Mouse (Mus musculus) liver, embryonic 16.5 days (tissue): ENCODE results near the gene Optn. TPM values are rescaled to one million over a fixed set of nuclear protein-coding genes. Genes with fewer than 3 reads are reported as not detected.

Experiments
- ATAC-seq: fragments of 200-750 bp; cut with Nextera tagmentation; 2 replicates; pipeline ENCODE4 v1.8.0; 2017; ENCODE audit warnings: low read depth, mild to moderate bottlenecking, moderate number of reproducible peaks, moderate library complexity
- H3K27ac ChIP-seq: fragments of 300-500 bp; sonication (generic); 2 replicates; pipeline ENCODE4 v1.5.1; 2014; ENCODE audit warnings: mild to moderate bottlenecking, low read length
- H3K27me3 ChIP-seq: fragments of 300-500 bp; sonication (generic); 2 replicates; pipeline ENCODE4 v1.6.1; 2014; ENCODE audit warnings: low read depth, low read length, mixed read lengths; ENCODE audit not compliant: control insufficient read depth, insufficient read depth
- H3K36me3 ChIP-seq: fragments of 300-500 bp; sonication (generic); 2 replicates; pipeline ENCODE4 v1.6.1; 2014; ENCODE audit warnings: mild to moderate bottlenecking; ENCODE audit not compliant: control insufficient read depth, insufficient read depth
- H3K4me1 ChIP-seq: fragments of 300-500 bp; sonication (generic); 2 replicates; pipeline ENCODE4 v1.6.1; 2014; ENCODE audit warnings: low read depth, low read length, mixed read lengths; ENCODE audit not compliant: control insufficient read depth
- H3K4me2 ChIP-seq: fragments of 300-500 bp; sonication (generic); 2 replicates; pipeline ENCODE4 v1.6.1; 2014; ENCODE audit warnings: low read depth, low read length, mixed read lengths
- H3K4me3 ChIP-seq: fragments of 300-500 bp; sonication (generic); 2 replicates; pipeline ENCODE4 v1.5.1; 2014; ENCODE audit warnings: low read depth, mild to moderate bottlenecking, low read length
- H3K9ac ChIP-seq: fragments of 300-500 bp; sonication (generic); 2 replicates; pipeline ENCODE4 v1.6.1; 2014; ENCODE audit warnings: low read depth, low read length
- H3K9me3 ChIP-seq: fragments of 300-500 bp; sonication (generic); replicated peaks from 2 replicates; pipeline ENCODE4 v1.6.1; 2016; ENCODE audit warnings: low read length; ENCODE audit not compliant: control insufficient read depth
- WGBS: fragments of 180-500 bp; shearing (Covaris S2); extraction: QIAGEN DNeasy Blood & Tissue Kit; methylation state at CpG from one replicate; pipeline ENCODE4 v1.1.7; 2014; ENCODE audit not compliant: insufficient replicate concordance; 5-methylcytosine and 5-hydroxymethylcytosine counted together
- polyA plus RNA-seq: library from polyadenylated mRNA; unstranded; fragments of >200 nt; fragmentation: Nextera tagmentation; extraction: Ambion mirVana; gene quantifications from 2 replicates; pipeline ENCODE4 v1.2.1, GENCODE M21; 2015

Gene Optn
- polyA plus RNA-seq = 21.8 and 22.3 TPM in 2 replicates

DNA sequence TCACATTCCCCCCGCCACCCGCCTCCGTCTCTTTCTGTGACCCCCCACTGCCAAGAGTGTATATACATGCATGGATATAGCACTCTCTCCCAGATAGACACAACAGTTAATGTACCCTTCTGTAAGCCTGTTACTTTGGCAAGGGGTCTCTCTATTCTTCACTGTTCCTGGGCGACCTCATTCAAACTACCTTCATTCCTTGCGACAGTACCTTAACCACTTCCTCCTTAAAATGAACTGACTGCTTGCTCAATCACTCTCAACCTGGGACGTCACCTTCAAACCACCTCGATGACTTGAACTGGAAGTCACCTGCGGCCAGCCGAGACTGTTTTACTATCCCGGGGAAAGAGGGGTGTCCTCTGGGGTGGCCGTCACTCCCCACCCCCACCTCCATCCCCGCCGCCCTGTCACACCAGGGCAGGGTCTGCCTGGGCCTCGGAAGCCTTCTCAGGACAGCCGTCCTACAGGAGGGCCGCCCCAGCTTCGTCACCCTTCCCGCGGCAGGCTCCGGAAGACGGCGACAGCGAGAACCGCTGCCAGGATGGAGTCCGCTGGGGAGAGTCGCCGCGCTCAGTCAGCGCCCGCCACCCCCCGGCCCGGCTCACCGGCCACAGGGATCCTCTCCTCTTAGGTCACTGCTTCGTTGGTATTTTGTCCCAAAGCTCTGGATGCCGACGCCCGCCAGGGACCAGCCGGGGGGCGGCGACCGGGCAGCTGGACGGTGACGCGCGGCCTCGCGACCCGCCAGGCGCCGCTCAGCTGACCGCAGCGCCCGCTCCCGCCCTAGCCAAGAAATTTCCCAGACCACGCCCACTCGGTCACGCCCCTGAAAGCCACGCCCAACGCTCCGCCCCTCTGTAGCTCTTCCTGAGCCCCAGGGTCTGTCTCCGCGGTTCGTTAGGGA, at the start of gene Optn:
Gene Optn (minus strand): TSS at position 753 of the 907 bp plus-strand sequence.
- Histone ChIP-seq H3K4me1 (peaks cover 18% of the 10 kb centered on the region), H3K9me3 (no peaks in the 10 kb centered on the region), H3K27me3 (no peaks in the 10 kb centered on the region), H3K9ac (peak within 1 kb of the TSS; percentile 92), H3K4me3 (peak within 1 kb of the TSS; percentile 92), H3K27ac (peak within 1 kb of the TSS; percentile 85), H3K36me3 (no peaks in the 10 kb centered on the region), H3K4me2 (peak within 1 kb of the TSS; percentile 86)
- ATAC-seq = peak; percentile 86
- WGBS = 1% methylated on average over 61 of the region's 63 CpGs

DNA sequence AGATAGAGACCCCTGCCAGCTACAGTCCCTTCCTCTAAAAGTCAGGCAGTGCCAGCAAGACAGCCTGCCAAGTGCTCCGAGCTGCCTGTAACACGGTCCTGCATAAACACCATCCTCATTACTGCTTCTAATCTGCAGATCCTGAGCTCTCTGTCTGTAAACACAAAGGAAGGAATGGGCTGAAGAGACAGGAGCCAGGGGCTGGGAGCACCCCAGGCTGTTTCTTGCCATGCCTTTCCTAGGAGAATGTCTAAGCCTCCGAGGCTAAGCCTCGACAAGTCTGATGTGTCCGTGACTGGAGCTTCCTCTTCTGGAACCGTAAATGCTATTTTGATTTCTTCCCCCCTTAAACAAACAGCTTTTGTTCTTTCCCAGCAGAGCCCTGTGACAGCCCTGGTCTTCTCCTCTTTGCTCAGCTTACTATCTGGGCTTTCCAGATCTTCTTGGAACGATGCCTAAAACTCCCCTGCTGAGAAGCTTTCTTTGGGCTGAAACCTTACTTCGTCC, 49.0 kb upstream of the Optn start:
- no peak overlapping the region for H3K4me3 ChIP-seq
- H3K27ac ChIP-seq = no peak overlapping the region
- no peak for ATAC-seq
- no peak overlapping the region for H3K4me2 ChIP-seq
- no peaks in the 10 kb centered on the region for H3K27me3 ChIP-seq
- H3K9ac ChIP-seq = no peak overlapping the region
- no peaks in the 10 kb centered on the region for H3K9me3 ChIP-seq
- WGBS = 25% methylated on average over 8 of the region's 8 CpGs
- H3K36me3 ChIP-seq = no peaks in the 10 kb centered on the region
- H3K4me1 ChIP-seq = no peaks in the 10 kb centered on the region

DNA sequence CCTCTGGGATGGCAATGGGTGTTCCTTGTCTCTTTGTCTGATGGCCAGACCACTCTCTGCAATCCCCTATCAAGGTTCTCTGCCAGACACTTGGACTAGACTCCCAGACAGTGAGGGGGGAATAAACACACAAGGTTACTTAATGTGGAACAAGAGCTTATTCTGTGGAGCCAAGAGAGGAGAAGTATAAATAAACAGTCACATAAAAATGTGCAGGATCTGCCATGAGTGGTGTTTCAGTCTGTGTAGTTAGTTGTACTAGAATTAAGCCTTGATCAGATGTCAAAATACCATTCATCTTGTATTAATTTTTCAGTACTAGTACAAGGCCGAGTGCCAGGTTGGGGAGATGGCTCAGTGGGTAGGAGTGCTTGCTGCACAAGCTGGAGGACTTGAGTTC, 39.0 kb upstream of the Optn start:
- Histone ChIP-seq H3K9me3 (no peaks in the 10 kb centered on the region), H3K36me3 (no peaks in the 10 kb centered on the region), H3K4me1 (no peaks in the 10 kb centered on the region; the same call in 1 of the 2 replicates), H3K4me2 (no peak overlapping the region), H3K9ac (no peak overlapping the region), H3K27me3 (no peaks in the 10 kb centered on the region), H3K4me3 (no peak overlapping the region), H3K27ac (no peak overlapping the region)
- WGBS = 33% methylated on average over 1 of the region's 1 CpGs
- no peak for ATAC-seq

DNA sequence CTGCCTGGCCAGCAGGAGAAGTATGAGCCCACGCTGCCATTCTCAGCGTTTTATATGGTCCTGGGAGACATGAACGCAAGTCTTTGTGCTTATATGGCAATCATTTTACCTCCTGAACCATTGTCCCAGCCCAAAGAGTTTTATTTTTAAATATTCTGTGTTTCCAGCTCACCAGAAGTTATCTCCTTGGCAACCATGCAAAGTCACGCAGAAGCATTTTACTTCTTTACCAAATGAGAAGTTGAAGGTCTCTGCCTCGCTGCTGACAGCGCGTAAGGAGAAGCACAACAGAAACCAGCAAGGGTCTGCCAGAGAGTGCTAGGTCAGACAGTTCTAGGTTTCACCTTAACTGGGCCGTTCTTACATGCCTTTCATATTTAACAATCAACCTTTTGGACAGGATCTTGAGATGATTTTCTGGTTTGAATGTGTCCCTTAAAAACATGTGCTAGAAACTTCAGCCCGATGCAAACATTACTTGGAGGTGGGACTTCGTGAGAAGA, 37.9 kb upstream of the Optn start:
- Histone ChIP-seq H3K9ac (no peak overlapping the region), H3K27me3 (peaks cover 4% of the 10 kb centered on the region; the same call in 1 of the 2 replicates), H3K4me1 (no peaks in the 10 kb centered on the region; the same call in 1 of the 2 replicates), H3K27ac (no peak overlapping the region), H3K9me3 (no peaks in the 10 kb centered on the region), H3K4me3 (no peak overlapping the region), H3K4me2 (no peak overlapping the region), H3K36me3 (no peaks in the 10 kb centered on the region)
- WGBS = 71% methylated on average over 10 of the region's 10 CpGs
- ATAC-seq = no peak

DNA sequence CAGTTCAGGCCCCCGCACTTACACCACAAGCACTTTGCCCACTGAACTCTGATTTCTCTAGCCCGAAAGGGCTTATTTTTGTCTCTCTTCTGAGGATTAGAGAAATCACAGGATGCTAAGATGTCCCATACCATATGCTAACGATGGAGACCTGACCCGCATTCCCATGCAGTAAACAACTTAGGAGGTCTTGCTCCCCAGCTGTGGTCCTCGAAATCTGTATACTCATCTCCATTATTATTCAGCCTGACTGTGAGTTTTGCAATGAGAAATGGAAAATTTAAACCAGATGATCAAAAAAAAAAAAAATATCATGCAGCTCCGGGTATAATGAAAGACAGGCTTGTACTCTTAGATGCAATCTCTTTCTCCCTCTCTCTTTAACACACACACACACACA, 35.3 kb upstream of the Optn start:
- WGBS = 66% methylated on average over 6 of the region's 6 CpGs
- no peaks in the 10 kb centered on the region for H3K36me3 ChIP-seq
- no peak overlapping the region for H3K27ac ChIP-seq
- H3K4me3 ChIP-seq = no peak overlapping the region
- H3K4me2 ChIP-seq = no peak overlapping the region
- ATAC-seq = no peak
- peaks cover 4% of the 10 kb centered on the region; the same call in 1 of the 2 replicates for H3K27me3 ChIP-seq
- no peaks in the 10 kb centered on the region; the same call in 1 of the 2 replicates for H3K4me1 ChIP-seq
- no peak overlapping the region for H3K9ac ChIP-seq
- H3K9me3 ChIP-seq = no peaks in the 10 kb centered on the region

DNA sequence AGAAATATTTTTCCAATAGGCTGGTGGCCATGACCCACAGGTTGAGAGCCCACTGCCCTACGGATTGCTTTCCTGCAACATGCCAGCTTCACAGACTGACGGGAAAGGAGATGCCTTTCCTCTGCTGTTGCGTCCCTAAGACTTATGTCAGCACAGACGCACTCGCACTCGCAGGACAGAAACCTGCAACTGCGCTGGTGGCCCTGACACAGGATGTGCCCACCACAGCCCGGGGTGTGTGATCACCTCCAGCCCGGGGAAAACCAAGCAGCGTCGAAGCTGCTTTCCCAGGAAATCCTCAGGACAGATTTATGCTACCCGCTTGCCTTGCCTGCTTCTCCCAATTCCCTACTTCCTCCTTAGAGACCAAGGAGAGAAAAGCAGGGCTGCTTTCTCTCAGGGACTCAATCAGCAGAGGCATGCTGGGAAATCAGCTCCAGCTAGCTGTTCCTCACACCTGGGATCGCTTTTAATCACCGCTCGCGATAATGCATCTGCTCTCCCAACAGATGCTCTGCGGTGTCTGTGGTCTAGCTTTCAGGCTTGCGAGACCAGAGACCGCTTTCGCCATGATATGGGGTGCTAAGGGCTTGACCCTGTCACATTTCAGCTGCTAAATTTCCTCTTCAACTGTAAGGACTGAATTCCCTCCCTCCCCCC, 34.1 kb upstream of the Optn start:
- ATAC-seq = no peak
- Histone ChIP-seq H3K27ac (no peak overlapping the region), H3K4me1 (no peaks in the 10 kb centered on the region; the same call in 1 of the 2 replicates), H3K36me3 (no peaks in the 10 kb centered on the region), H3K4me3 (no peak overlapping the region), H3K9ac (no peak overlapping the region), H3K27me3 (peaks cover 4% of the 10 kb centered on the region; the same call in 1 of the 2 replicates), H3K9me3 (no peaks in the 10 kb centered on the region), H3K4me2 (no peak overlapping the region; the same call in 1 of the 2 replicates)
- 8% methylated on average over 20 of the region's 20 CpGs for WGBS

DNA sequence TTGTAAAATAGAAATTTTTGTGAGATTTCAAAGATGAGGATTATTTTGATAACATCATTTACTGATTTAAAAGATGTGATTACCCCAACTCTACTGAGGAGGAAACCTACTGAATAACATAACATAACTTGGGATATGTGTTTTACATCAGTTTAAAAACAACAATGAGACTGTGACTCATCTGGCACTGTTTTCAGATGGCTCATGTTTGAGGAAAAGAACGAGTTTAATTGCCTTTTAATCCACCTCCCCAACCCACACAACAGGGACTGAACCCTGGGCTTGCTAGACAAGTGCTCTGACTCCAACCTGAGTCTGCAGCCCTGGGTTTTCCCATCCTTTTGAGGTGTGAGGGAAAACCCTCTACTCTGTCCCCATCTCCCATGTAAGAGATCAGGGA, 31.5 kb upstream of the Optn start:
- no peak overlapping the region for H3K9ac ChIP-seq
- no peak overlapping the region for H3K27ac ChIP-seq
- no peaks in the 10 kb centered on the region; the same call in 1 of the 2 replicates for H3K4me1 ChIP-seq
- no peak overlapping the region for H3K4me2 ChIP-seq
- H3K9me3 ChIP-seq = no peaks in the 10 kb centered on the region
- no peak overlapping the region for H3K4me3 ChIP-seq
- ATAC-seq = no peak
- 12% methylated on average over 1 of the region's 1 CpGs for WGBS
- no peaks in the 10 kb centered on the region for H3K36me3 ChIP-seq
- peaks cover 4% of the 10 kb centered on the region; the same call in 1 of the 2 replicates for H3K27me3 ChIP-seq

DNA sequence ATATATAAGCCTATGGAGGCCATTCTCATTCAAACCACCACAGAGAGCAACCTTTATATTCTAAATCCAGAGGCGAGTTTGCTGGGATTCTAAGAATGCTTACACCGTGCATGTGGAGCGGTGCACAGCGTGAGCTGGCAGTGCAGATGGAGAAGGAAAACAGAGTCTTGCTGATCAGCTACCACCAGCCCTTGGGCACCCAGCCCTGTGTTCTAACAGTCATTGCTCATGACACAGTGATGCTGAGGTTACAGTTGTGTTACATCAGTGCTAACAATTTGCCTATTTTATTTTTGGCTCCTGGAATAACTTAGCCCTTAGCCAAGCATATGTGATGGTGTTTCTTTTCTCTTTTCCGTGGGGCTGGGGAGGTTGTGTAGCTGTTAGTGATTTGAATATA, 31.0 kb upstream of the Optn start:
- Histone ChIP-seq H3K9ac (no peak overlapping the region), H3K4me1 (no peaks in the 10 kb centered on the region; the same call in 1 of the 2 replicates), H3K27me3 (peaks cover 4% of the 10 kb centered on the region; the same call in 1 of the 2 replicates), H3K4me3 (no peak overlapping the region), H3K9me3 (no peaks in the 10 kb centered on the region), H3K36me3 (no peaks in the 10 kb centered on the region), H3K27ac (no peak overlapping the region), H3K4me2 (no peak overlapping the region)
- WGBS = 74% methylated on average over 5 of the region's 5 CpGs
- ATAC-seq = no peak
